Mouse (Mus musculus): Measurements from ENCODE around the gene Gpr137. TPM values are rescaled to one million over a fixed set of nuclear protein-coding genes. Genes with fewer than 3 reads are reported as not detected.

Gene Gpr137
- polyA plus RNA-seq, 1 experiment from 2014 or later = 10.2 TPM

DNA sequence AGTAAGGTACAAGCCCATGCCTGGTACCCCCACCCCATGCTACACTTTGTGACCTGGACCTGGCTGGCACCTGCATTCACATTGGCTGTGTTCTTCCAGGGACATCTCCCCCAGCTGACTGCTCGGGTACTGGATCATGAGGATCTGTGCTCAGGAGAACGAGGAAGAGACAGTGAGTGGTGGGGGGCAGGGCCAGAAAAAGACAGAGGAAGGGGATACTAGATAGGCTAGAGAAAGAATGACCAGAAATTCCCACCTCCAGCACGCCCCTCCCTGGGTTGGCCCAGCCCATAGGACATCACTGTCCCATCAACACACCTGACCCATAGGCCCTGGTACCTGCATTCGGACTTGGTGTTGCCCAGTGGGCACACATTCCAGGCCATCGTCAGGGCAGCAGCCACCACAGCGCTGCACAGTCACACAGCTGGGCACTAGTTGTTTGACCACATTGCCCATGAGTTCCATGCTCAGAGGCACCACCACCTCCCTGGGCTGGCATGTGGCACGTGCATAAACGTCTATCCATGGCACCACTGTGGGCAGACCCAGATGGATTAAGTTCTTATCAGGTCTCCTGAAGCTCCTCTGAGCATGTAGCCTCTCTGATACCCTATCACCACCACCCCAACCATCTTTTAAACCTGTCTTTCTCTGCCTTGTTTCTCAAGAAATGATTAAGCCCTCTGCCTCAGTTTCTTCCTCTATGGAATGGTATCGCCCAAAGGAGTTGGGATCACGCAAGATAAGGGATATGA is 43.9 kb upstream of the Gpr137 start:
- H3K9ac ChIP-seq (replicated peaks) = peak overlapping the region; percentile 75; the same call in 1 of the 2 replicates
- peak; percentile 16; the same call in 1 of the 2 replicates for ATAC-seq
- DNase-seq = no peak
- H3K27ac ChIP-seq (ENCODE audit: low read depth) = peak overlapping the region; percentile 76; the same call in 1 of the 2 replicates
- H3K4me1 ChIP-seq (ENCODE audit: insufficient read depth) = peaks cover 26% of the 10 kb centered on the region
- H3K4me3 ChIP-seq (ENCODE audit: low read depth, low read length) = peak overlapping the region; percentile 77
- 61% methylated on average over 10 of the region's 10 CpGs for WGBS (ENCODE audit: insufficient replicate concordance)
- peaks cover 18% of the 10 kb centered on the region; the same call in 1 of the 2 replicates for H3K36me3 ChIP-seq (replicated peaks; ENCODE audit: insufficient read depth, low read length)
- no peaks in the 10 kb centered on the region for H3K27me3 ChIP-seq (ENCODE audit: insufficient read depth, low read length)
- no peak for TF ChIP-seq CTCF (IDR thresholded peaks at IDR 0.05; ENCODE audit: low read depth)
- TF ChIP-seq EP300 (IDR thresholded peaks at IDR 0.05; ENCODE audit: low read depth) = peak; percentile 70
- no peaks in the 10 kb centered on the region for H3K9me3 ChIP-seq (ENCODE audit: low read length)
- peak overlapping the region; percentile 98 for H3K4me2 ChIP-seq (ENCODE audit: low read depth, low read length)

DNA sequence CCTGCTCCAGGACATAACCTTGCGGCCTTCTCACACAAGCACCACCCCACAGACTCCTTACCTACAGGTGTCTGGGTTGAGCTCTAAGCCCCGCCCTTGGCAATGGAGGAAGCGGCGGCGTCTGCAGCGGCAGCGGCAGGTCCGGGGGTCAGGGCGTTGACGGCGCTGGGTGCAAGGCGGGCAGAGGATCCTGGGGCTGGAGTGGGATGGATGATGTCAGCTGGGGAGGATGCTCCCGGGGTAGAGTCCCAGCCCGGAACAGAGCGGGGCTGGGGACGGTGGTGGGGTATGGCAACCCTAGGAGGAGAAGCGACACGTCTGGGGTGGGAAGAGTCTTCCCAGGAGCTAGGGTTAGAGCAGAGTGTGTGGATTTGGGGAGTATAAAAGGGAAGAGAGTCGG is 43.0 kb upstream of the Gpr137 start:
- no peak overlapping the region for H3K4me3 ChIP-seq (ENCODE audit: low read depth, low read length)
- TF ChIP-seq EP300 (IDR thresholded peaks at IDR 0.05; ENCODE audit: low read depth) (no peak), CTCF (IDR thresholded peaks at IDR 0.05; ENCODE audit: low read depth) (no peak)
- H3K27ac ChIP-seq (ENCODE audit: low read depth) = no peak overlapping the region
- H3K9me3 ChIP-seq (ENCODE audit: low read length) = no peaks in the 10 kb centered on the region
- peaks cover 18% of the 10 kb centered on the region; the same call in 1 of the 2 replicates for H3K36me3 ChIP-seq (replicated peaks; ENCODE audit: insufficient read depth, low read length)
- ATAC-seq = no peak
- H3K4me1 ChIP-seq (ENCODE audit: insufficient read depth) = peaks cover 30% of the 10 kb centered on the region
- H3K9ac ChIP-seq (replicated peaks) = no peak overlapping the region
- H3K27me3 ChIP-seq (ENCODE audit: insufficient read depth, low read length) = no peaks in the 10 kb centered on the region
- no peak for DNase-seq
- whole genome bisulfite sequencing (ENCODE audit: insufficient replicate concordance) = 89% methylated on average over 19 of the region's 19 CpGs
- no peak overlapping the region for H3K4me2 ChIP-seq (ENCODE audit: low read depth, low read length)

GRCm38 (mm10) chr19:6983621-6984020 is 41.3 kb upstream of the Gpr137 start:
- H3K9me3 ChIP-seq (ENCODE audit: low read length) = no peaks in the 10 kb centered on the region
- no peak overlapping the region for H3K27ac ChIP-seq (ENCODE audit: low read depth)
- peaks cover 39% of the 10 kb centered on the region for H3K4me1 ChIP-seq (ENCODE audit: insufficient read depth)
- WGBS (ENCODE audit: insufficient replicate concordance) = 96% methylated on average over 5 of the region's 5 CpGs
- H3K4me3 ChIP-seq (ENCODE audit: low read depth, low read length) = no peak overlapping the region
- H3K27me3 ChIP-seq (ENCODE audit: insufficient read depth, low read length) = no peaks in the 10 kb centered on the region
- H3K4me2 ChIP-seq (ENCODE audit: low read depth, low read length) = no peak overlapping the region
- ATAC-seq (no peak), DNase-seq (no peak)
- TF ChIP-seq CTCF (IDR thresholded peaks at IDR 0.05; ENCODE audit: low read depth) = no peak
- no peak for TF ChIP-seq EP300 (IDR thresholded peaks at IDR 0.05; ENCODE audit: low read depth)
- H3K9ac ChIP-seq (replicated peaks) = no peak overlapping the region
- peaks cover 16% of the 10 kb centered on the region; the same call in 1 of the 2 replicates for H3K36me3 ChIP-seq (replicated peaks; ENCODE audit: insufficient read depth, low read length)

DNA sequence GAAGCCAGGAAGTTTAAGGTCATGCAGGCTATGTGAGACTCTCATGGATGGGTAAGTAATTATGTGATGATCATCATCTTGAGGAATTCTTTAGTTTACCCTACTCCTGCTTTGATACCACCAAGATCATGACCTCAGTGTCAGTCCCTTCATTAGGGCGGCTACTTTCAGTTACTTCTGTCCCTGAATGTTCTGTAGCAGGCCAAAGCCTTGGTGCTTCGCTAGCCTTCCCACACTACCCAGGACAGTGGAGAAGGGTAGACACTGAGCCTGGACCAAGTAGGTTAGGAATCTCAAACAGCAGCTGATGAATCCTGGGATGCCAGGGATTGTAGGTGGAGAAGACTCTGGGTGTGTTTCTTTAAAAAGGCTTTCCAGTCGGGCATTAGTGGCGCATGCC is 39.2 kb upstream of the Gpr137 start:
- no peaks in the 10 kb centered on the region for H3K9me3 ChIP-seq (ENCODE audit: low read length)
- peak overlapping the region; percentile 70; the same call in 1 of the 2 replicates for H3K9ac ChIP-seq (replicated peaks)
- TF ChIP-seq EP300 (IDR thresholded peaks at IDR 0.05; ENCODE audit: low read depth) (no peak), CTCF (IDR thresholded peaks at IDR 0.05; ENCODE audit: low read depth) (no peak)
- peaks cover 37% of the 10 kb centered on the region for H3K4me1 ChIP-seq (ENCODE audit: insufficient read depth)
- peak overlapping the region; percentile 93 for H3K27ac ChIP-seq (ENCODE audit: low read depth)
- WGBS (ENCODE audit: insufficient replicate concordance) = 89% methylated on average over 4 of the region's 4 CpGs
- H3K36me3 ChIP-seq (replicated peaks; ENCODE audit: insufficient read depth, low read length) = peaks cover 23% of the 10 kb centered on the region
- ATAC-seq = no peak
- no peaks in the 10 kb centered on the region for H3K27me3 ChIP-seq (ENCODE audit: insufficient read depth, low read length)
- H3K4me2 ChIP-seq (ENCODE audit: low read depth, low read length) = peak overlapping the region; percentile 95
- peak overlapping the region; percentile 75; the same call in 1 of the 2 replicates for H3K4me3 ChIP-seq (ENCODE audit: low read depth, low read length)
- no peak for DNase-seq

DNA sequence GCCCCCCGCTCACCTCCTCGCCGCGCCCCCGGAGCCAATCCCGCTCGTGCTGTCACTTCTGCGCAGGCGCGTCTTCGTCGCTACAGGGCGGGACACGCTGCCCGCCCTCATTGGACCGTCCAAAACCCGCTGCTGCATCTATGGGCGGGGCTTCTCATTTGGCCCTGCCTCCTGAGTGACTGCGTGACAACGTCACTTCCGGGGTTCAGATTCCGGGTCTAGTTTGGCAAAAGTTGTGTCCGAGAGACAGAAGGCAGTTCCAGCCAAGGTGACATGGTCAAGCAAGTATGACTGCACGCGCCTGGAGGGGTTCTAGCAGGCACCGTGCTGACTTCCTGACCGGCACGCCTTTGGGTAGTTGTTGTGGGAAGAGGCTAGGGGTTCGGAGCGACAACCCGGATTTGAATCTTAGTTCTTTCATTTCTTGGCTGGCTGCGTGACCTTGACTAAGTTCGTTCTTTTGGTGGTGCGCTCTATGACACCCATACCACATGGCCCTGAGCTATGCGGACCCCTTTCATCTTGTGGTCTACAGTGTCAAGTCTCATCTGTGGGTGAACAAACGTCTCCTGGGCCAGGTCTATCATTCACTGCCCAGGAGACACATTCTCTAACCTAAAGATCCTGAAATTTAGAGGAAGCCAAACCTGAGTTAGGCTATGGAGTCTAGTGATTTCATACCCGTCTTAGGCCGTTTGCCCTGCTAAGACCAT is 38.3 kb upstream of the Gpr137 start, which contains the start of gene Fkbp2:
TSS of gene Fkbp2 (minus strand) at position 121 of the 713 bp plus-strand sequence.
- Histone ChIP-seq H3K27ac (ENCODE audit: low read depth) (peak within 1 kb of the TSS; percentile 93), H3K27me3 (ENCODE audit: insufficient read depth, low read length) (no peaks in the 10 kb centered on the region), H3K36me3 (replicated peaks; ENCODE audit: insufficient read depth, low read length) (peaks cover 23% of the 10 kb centered on the region), H3K4me1 (ENCODE audit: insufficient read depth) (peaks cover 39% of the 10 kb centered on the region), H3K9ac (replicated peaks) (peak within 1 kb of the TSS; percentile 70), H3K4me3 (ENCODE audit: low read depth, low read length) (peak within 1 kb of the TSS; percentile 75), H3K4me2 (ENCODE audit: low read depth, low read length) (peak within 1 kb of the TSS; percentile 95), H3K9me3 (ENCODE audit: low read length) (no peaks in the 10 kb centered on the region)
- ATAC-seq = peak; percentile 81
- WGBS (ENCODE audit: insufficient replicate concordance) = 1% methylated on average over 38 of the region's 38 CpGs
- TF ChIP-seq EP300 (IDR thresholded peaks at IDR 0.05; ENCODE audit: low read depth) = no peak
- no peak for TF ChIP-seq CTCF (IDR thresholded peaks at IDR 0.05; ENCODE audit: low read depth)
- DNase-seq = peak; percentile 99
